Mouse (Mus musculus) kidney, adult 2 months (tissue): ENCODE data around the gene Myo6. TPM values are rescaled to one million over a fixed set of nuclear protein-coding genes. Genes with fewer than 3 reads are reported as not detected.

Source experiments
- DNase-seq: peaks from one replicate; pipeline ENCODE4 v3.0.0; 2021
- H3K27ac ChIP-seq: fragments of 200-500 bp; 2 replicates; pipeline ENCODE4 v1.5.1; 2012; ENCODE audit warnings: low read depth, low read length, control low read depth, inconsistent platforms; ENCODE audit not compliant: insufficient read depth
- H3K27me3 ChIP-seq: fragments of 200-500 bp; replicated peaks from 2 replicates; pipeline ENCODE4 v1.6.1; 2012; ENCODE audit warnings: mild to moderate bottlenecking, moderate library complexity, low read length, inconsistent platforms; ENCODE audit not compliant: control insufficient read depth, insufficient read depth
- H3K36me3 ChIP-seq: fragments of 200-500 bp; 2 replicates; pipeline ENCODE4 v1.6.1; 2012; ENCODE audit warnings: mild to moderate bottlenecking, moderate library complexity, low read length, inconsistent platforms; ENCODE audit not compliant: control insufficient read depth, insufficient read depth
- H3K4me1 ChIP-seq: fragments of 200-500 bp; 2 replicates; pipeline ENCODE4 v1.6.1; 2011; ENCODE audit warnings: low read length; ENCODE audit not compliant: control insufficient read depth, insufficient read depth
- H3K4me3 ChIP-seq: fragments of 200-500 bp; 2 replicates; pipeline ENCODE4 v1.5.1; 2011; ENCODE audit warnings: mild to moderate bottlenecking, low read depth, low read length, control low read depth; ENCODE audit not compliant: insufficient read depth
- CTCF ChIP-seq: fragments of 200-500 bp; conservative IDR thresholded peaks from 2 replicates; pipeline ENCODE4 v1.5.1; 2011; ENCODE audit warnings: low read depth, mild to moderate bottlenecking, control low read depth, low read length, moderate library complexity, mixed read lengths; ENCODE audit not compliant: insufficient read depth, insufficient read length
- POLR2A ChIP-seq: fragments of 200-500 bp; IDR thresholded peaks from one replicate; pipeline ENCODE4 v1.6.1; 2011; ENCODE audit warnings: low read depth, low read length, control low read depth
- WGBS: fragments of 180-500 bp; shearing (Covaris S2); methylation state at CpG from one replicate; pipeline ENCODE4 v1.1.7; 2018; 5-methylcytosine and 5-hydroxymethylcytosine counted together
- polyA plus RNA-seq: library from polyadenylated mRNA; depleted of rRNA; stranded (reverse); fragments of >200 nt; gene quantifications from 2 replicates; pipeline ENCODE4 v1.2.3, GENCODE M21; 2012; rRNA removed

Myo6 gene
- polyA plus RNA-seq, 1 experiment: 76.4 TPM

GRCm38 (mm10) chr9:80351678-80352331 is 187.0 kb downstream of the Myo6 start:
- Histone ChIP-seq H3K27ac (no peak overlapping the region), H3K36me3 (no peaks in the 10 kb centered on the region), H3K4me1 (no peaks in the 10 kb centered on the region), H3K27me3 (no peaks in the 10 kb centered on the region), H3K4me3 (no peak overlapping the region)
- 52% methylated on average over 20 of the region's 20 CpGs for WGBS
- no peak for DNase-seq
- TF ChIP-seq CTCF (no peak), POLR2A (no peak)

GRCm38 (mm10) chr9:80360063-80360462 is 195.2 kb downstream of the Myo6 start:
- no peak for TF ChIP-seq CTCF
- TF ChIP-seq POLR2A: no peak
- Histone ChIP-seq H3K27me3 (no peaks in the 10 kb centered on the region), H3K27ac (no peak overlapping the region), H3K4me3 (no peak overlapping the region), H3K4me1 (no peaks in the 10 kb centered on the region), H3K36me3 (no peaks in the 10 kb centered on the region)
- DNase-seq: no peak

Other genes with a start within 250 kb of the Myo6 start
- 1.5 and 1.8 TPM in 2 replicates for gene Filip1, start 152.2 kb upstream of the Myo6 start, polyA plus RNA-seq
- 18.4 and 23.9 TPM in 2 replicates for gene Senp6, start 98.1 kb upstream of the Myo6 start, polyA plus RNA-seq